Mouse (Mus musculus) forebrain, embryonic 15.5 days (tissue): Measurements from ENCODE around the gene Usp6nl. TPM values are rescaled to one million over a fixed set of nuclear protein-coding genes. Genes with fewer than 3 reads are reported as not detected.

Experiments
- ATAC-seq: fragments of 200-750 bp; cut with Nextera tagmentation; replicated peaks from 2 replicates; pipeline ENCODE4 v1.8.0; 2017; ENCODE audit warnings: mild to moderate bottlenecking, moderate TSS enrichment, moderate library complexity
- H3K27ac ChIP-seq: fragments of 300-500 bp; sonication (generic); replicated peaks from 2 replicates; pipeline ENCODE4 v1.5.1; 2015; ENCODE audit warnings: mild to moderate bottlenecking, inconsistent platforms
- H3K27me3 ChIP-seq: fragments of 300-500 bp; sonication (generic); 2 replicates; pipeline ENCODE4 v1.6.1; 2015; ENCODE audit warnings: inconsistent platforms
- H3K36me3 ChIP-seq: fragments of 300-500 bp; sonication (generic); 2 replicates; pipeline ENCODE4 v1.6.1; 2015; ENCODE audit warnings: mild to moderate bottlenecking, inconsistent platforms
- H3K4me1 ChIP-seq: fragments of 300-500 bp; sonication (generic); 2 replicates; pipeline ENCODE4 v1.6.1; 2015; ENCODE audit warnings: inconsistent platforms
- H3K4me2 ChIP-seq: fragments of 300-500 bp; sonication (generic); replicated peaks from 2 replicates; pipeline ENCODE4 v1.6.1; 2015; ENCODE audit warnings: mild to moderate bottlenecking, inconsistent platforms
- H3K4me3 ChIP-seq: fragments of 300-500 bp; sonication (generic); 2 replicates; pipeline ENCODE4 v1.5.1; 2015; ENCODE audit warnings: mild to moderate bottlenecking, inconsistent platforms
- H3K9ac ChIP-seq: fragments of 300-500 bp; sonication (generic); replicated peaks from 2 replicates; pipeline ENCODE4 v1.6.1; 2015; ENCODE audit warnings: mild to moderate bottlenecking, inconsistent platforms
- H3K9me3 ChIP-seq: fragments of 300-500 bp; sonication (generic); 2 replicates; pipeline ENCODE4 v1.6.1; 2016; ENCODE audit warnings: inconsistent platforms
- WGBS: fragments of 180-500 bp; shearing (Covaris S2); methylation state at CpG from one replicate; pipeline ENCODE4 v1.1.7; 2015; ENCODE audit warnings: mixed read lengths; 5-methylcytosine and 5-hydroxymethylcytosine counted together
- polyA plus RNA-seq: library from polyadenylated mRNA; unstranded; fragments of >200 nt; fragmentation: Nextera tagmentation; extraction: Ambion mirVana; gene quantifications from 2 replicates; pipeline ENCODE4 v1.2.1, GENCODE M21; 2015

Gene Usp6nl
- polyA plus RNA-seq, 1 experiment from 2014 or later: 7.6 TPM

DNA sequence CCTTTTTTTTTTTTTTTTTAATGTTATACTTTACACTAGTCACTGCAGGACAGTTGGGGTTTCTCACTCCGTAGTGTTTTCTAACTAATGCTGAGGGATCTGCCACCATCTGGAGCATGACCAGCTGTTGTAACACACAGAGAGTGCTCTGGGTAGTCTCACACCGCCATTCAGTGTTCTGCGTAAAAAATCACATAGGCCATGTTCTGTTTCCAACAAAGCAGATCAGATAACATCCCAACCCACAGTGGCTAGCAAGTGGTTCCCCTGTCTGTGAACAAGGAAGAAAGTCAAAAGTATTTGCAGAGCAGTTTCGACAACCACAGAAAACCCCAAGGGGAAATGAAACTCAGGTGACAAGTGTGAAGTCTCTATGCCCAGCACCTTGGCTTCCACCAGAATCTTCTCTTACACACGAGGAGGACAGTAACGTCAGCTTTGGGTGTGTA, 13.1 kb upstream of the Usp6nl start:
- no peak for ATAC-seq
- no peaks in the 10 kb centered on the region for H3K9me3 ChIP-seq
- no peak overlapping the region for H3K4me2 ChIP-seq
- H3K36me3 ChIP-seq: no peaks in the 10 kb centered on the region
- 84% methylated on average over 6 of the region's 6 CpGs for WGBS
- H3K4me1 ChIP-seq: no peaks in the 10 kb centered on the region
- H3K9ac ChIP-seq: no peak overlapping the region
- no peak overlapping the region for H3K27ac ChIP-seq
- H3K4me3 ChIP-seq: no peak overlapping the region
- no peaks in the 10 kb centered on the region for H3K27me3 ChIP-seq

- no peak for ATAC-seq
- WGBS: 93% methylated on average over 10 of the region's 10 CpGs
Observed at GRCm38 (mm10) chr2:6312764-6313163, 9.7 kb upstream of the Usp6nl start.

DNA sequence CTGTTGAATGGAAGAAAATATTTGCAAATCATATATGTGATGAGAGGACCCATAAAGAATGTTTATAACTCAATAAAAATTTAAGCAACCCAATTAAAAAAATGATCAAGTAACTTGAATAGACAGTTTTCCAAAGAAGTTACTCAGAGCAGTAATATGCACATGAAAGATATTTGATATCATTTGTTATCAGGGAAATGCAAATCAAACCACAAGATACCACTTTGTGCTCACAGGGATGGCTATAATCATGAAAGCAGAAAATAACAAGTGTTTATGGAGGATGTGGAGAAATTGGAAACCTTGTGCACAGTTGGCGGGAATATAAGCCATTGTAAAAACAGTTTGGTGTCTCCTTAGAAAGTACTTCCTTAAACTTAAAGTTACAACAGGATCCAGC, 8.7 kb upstream of the Usp6nl start:
- Histone ChIP-seq H3K4me3 (no peak overlapping the region), H3K4me1 (no peaks in the 10 kb centered on the region), H3K27ac (no peak overlapping the region), H3K36me3 (no peaks in the 10 kb centered on the region), H3K27me3 (no peaks in the 10 kb centered on the region), H3K4me2 (no peak overlapping the region), H3K9ac (no peak overlapping the region), H3K9me3 (no peaks in the 10 kb centered on the region)
- no peak for ATAC-seq
- 94% methylated on average over 1 of the region's 1 CpGs for WGBS

More at GRCm38 (mm10) chr2:6312764-6313163, 9.7 kb upstream of the Usp6nl start:
- Histone ChIP-seq H3K27ac (no peak overlapping the region), H3K9ac (no peak overlapping the region), H3K4me3 (no peak overlapping the region), H3K4me2 (no peak overlapping the region), H3K36me3 (no peaks in the 10 kb centered on the region), H3K9me3 (no peaks in the 10 kb centered on the region), H3K27me3 (no peaks in the 10 kb centered on the region), H3K4me1 (no peaks in the 10 kb centered on the region)

DNA sequence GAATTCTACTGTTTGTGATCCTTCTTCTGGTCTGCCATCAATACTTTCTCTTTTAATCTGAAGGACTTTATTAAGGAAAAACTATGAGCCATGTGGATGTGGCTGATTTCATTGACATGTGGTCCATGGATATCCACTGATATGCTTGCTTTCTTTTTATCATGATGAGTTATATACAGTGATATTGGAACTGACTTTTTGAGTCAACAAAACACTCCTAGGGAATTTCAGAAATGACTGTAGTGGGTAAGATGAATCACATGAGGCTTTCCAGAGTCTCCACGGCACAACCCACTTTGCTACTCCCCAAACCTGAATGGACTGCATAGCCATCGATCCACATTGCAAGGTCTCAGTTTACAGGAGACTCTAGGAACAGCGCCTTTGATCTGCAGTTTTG, 2.3 kb upstream of the Usp6nl start:
- Histone ChIP-seq H3K36me3 (no peaks in the 10 kb centered on the region), H3K27ac (no peak overlapping the region), H3K9ac (no peak overlapping the region), H3K4me3 (no peak overlapping the region), H3K4me1 (peaks cover 24% of the 10 kb centered on the region), H3K9me3 (no peaks in the 10 kb centered on the region), H3K27me3 (no peaks in the 10 kb centered on the region), H3K4me2 (no peak overlapping the region)
- no peak for ATAC-seq
- WGBS: 88% methylated on average over 3 of the region's 3 CpGs

- no peak for ATAC-seq
Observed at GRCm38 (mm10) chr2:6321769-6322375, 595 bp upstream of the Usp6nl start.

DNA sequence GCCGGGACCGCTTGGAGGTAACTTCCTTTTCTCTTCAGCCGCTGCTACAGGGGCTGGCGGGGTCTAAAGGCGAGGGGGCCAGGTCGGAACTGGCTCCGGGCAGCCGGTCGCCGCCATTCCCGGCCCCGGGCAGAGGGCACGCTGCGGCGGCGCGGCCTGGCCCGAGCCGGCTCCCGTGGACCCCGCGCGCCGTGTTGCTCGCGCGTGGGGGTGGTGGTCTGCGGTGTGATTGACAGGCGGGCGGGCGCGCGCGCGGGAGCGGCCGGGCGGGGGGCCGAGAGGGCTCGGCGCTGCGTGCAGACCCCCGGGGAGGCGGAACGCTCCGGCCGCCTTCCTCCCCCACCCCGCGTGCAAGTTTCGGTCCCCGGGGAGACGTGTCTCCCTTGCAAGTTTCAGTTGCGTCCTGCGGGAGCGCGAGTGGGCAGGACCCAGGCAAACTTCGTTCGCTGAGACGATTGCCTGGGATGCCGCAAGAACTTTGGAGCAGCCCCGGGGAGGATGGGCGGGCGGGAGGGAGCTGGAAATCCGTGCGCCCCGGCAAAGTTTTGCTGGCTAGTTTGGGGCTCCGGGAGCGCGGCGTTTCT, 563 bp downstream of the Usp6nl start:
- Histone ChIP-seq H3K4me1 (peaks cover 27% of the 10 kb centered on the region), H3K4me2 (peak overlapping the region; percentile 53), H3K27me3 (no peaks in the 10 kb centered on the region), H3K4me3 (peak overlapping the region; percentile 81), H3K9me3 (no peaks in the 10 kb centered on the region), H3K27ac (peak overlapping the region; percentile 94), H3K9ac (peak overlapping the region; percentile 92), H3K36me3 (no peaks in the 10 kb centered on the region)
- ATAC-seq: peak; percentile 80
- WGBS: under 1% methylated on average over 55 of the region's 70 CpGs

More at GRCm38 (mm10) chr2:6321769-6322375, 595 bp upstream of the Usp6nl start:
- WGBS: 4% methylated on average over 9 of the region's 9 CpGs
- Histone ChIP-seq H3K36me3 (no peaks in the 10 kb centered on the region), H3K27me3 (no peaks in the 10 kb centered on the region), H3K9me3 (no peaks in the 10 kb centered on the region), H3K9ac (peak overlapping the region; percentile 92), H3K27ac (peak overlapping the region; percentile 94), H3K4me2 (peak overlapping the region; percentile 53), H3K4me3 (peak overlapping the region; percentile 81), H3K4me1 (peaks cover 27% of the 10 kb centered on the region)

DNA sequence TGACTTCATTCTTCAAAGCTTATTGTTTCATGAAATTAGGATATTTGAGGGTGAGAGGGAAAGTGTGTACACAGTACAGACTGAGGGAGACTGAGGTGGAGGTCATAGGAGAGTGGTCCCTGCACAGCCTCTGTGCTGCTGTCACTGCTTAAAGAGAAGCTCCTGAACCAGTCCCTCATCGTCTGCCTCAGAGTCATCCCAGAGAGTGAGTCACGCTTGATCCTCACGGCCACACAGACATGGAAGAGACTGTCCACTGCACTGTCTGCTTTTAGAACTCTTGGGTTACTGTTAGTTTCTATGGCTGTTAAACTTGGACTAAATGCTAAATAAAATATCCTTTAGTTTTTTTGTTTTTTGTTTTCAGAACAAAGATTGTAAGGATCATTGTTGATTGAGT, 3.2 kb downstream of the Usp6nl start:
- 65% methylated on average over 3 of the region's 3 CpGs for WGBS
- Histone ChIP-seq H3K27ac (no peak overlapping the region), H3K4me1 (peaks cover 27% of the 10 kb centered on the region), H3K9me3 (no peaks in the 10 kb centered on the region), H3K9ac (no peak overlapping the region), H3K27me3 (no peaks in the 10 kb centered on the region), H3K36me3 (no peaks in the 10 kb centered on the region), H3K4me2 (no peak overlapping the region), H3K4me3 (no peak overlapping the region)
- no peak for ATAC-seq

GRCm38 (mm10) chr2:6328927-6329326, 6.5 kb downstream of the Usp6nl start:
- no peak for ATAC-seq
- Histone ChIP-seq H3K4me3 (no peak overlapping the region), H3K27me3 (no peaks in the 10 kb centered on the region), H3K9ac (no peak overlapping the region), H3K4me2 (no peak overlapping the region), H3K36me3 (no peaks in the 10 kb centered on the region), H3K27ac (no peak overlapping the region), H3K9me3 (no peaks in the 10 kb centered on the region), H3K4me1 (peaks cover 14% of the 10 kb centered on the region)
- WGBS: 81% methylated on average over 7 of the region's 7 CpGs

DNA sequence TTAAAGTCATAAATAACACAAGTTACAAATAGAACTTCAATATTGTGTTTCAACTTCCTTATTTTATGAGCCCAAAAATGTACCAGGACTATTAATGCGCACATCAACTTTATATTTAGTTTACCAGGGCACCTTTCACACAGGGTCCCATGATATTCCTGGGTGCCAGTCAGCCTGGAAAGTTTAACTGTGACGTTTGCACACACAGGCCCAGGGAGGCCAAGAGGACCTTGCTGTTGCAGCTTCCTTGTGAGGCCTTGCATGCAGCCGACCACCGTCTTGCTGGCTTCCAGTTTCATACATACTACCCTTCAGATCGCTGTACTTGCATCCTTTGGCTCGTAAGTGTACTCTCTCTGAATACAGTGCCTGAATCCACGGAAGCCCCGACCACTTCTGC, 8.3 kb downstream of the Usp6nl start:
- Histone ChIP-seq H3K36me3 (no peaks in the 10 kb centered on the region), H3K4me2 (no peak overlapping the region), H3K27me3 (no peaks in the 10 kb centered on the region), H3K4me1 (no peaks in the 10 kb centered on the region), H3K27ac (no peak overlapping the region), H3K4me3 (no peak overlapping the region), H3K9ac (no peak overlapping the region), H3K9me3 (no peaks in the 10 kb centered on the region)
- WGBS: 89% methylated on average over 8 of the region's 8 CpGs
- no peak for ATAC-seq

DNA sequence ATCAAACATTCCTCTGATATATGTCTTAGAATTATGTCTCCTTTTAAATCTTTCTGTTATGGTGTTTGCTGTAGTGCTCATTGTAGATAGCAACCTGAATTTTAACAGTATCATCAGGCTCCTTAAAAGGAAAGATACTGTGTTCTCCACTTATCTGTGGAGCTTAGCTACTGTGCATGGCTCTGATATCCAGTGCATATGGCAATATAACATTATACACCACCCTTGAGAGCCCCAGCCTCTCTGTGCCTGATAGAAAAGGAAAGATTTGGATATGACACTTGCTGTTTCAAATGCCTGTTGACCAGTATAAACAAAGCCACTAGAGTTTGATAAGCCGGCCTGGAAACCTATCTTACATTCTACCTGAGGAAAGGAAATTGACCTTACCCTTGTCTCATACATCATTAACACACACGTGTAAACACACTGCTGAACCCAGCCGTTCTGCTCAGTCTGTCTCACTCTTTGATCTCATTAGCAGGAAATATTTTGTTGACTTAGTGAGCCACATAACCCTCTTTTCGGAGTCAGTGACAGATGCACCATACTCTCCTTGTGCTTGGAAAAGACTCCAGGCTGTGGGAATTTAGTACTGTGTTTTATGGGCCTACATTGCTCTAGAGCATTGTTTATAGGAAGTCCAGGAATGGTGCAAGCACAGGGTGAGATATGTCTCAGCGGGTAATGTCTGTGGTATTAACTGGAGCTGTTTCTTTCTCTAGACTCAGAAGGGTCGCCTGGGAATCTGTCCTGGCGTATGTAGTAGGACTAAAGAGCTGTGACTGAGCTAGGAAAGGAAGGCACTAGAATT, 9.1 kb downstream of the Usp6nl start:
- WGBS: 81% methylated on average over 7 of the region's 7 CpGs
- H3K4me2 ChIP-seq: no peak overlapping the region
- no peak overlapping the region for H3K4me3 ChIP-seq
- H3K9me3 ChIP-seq: no peaks in the 10 kb centered on the region
- H3K36me3 ChIP-seq: no peaks in the 10 kb centered on the region
- H3K27me3 ChIP-seq: no peaks in the 10 kb centered on the region
- no peak overlapping the region for H3K9ac ChIP-seq
- no peak overlapping the region for H3K27ac ChIP-seq
- no peaks in the 10 kb centered on the region for H3K4me1 ChIP-seq
- ATAC-seq: no peak

GRCm38 (mm10) chr2:6333570-6333969, 11.1 kb downstream of the Usp6nl start:
- H3K9me3 ChIP-seq: no peaks in the 10 kb centered on the region
- no peaks in the 10 kb centered on the region for H3K4me1 ChIP-seq
- H3K4me3 ChIP-seq: no peak overlapping the region
- H3K9ac ChIP-seq: no peak overlapping the region
- ATAC-seq: no peak
- 67% methylated on average over 1 of the region's 1 CpGs for WGBS
- H3K27me3 ChIP-seq: no peaks in the 10 kb centered on the region
- H3K4me2 ChIP-seq: no peak overlapping the region
- H3K27ac ChIP-seq: no peak overlapping the region
- H3K36me3 ChIP-seq: no peaks in the 10 kb centered on the region

GRCm38 (mm10) chr2:6334011-6334410, 11.5 kb downstream of the Usp6nl start:
- no peak for ATAC-seq
- H3K9me3 ChIP-seq: no peaks in the 10 kb centered on the region
- no peaks in the 10 kb centered on the region for H3K4me1 ChIP-seq
- no peak overlapping the region for H3K27ac ChIP-seq
- H3K27me3 ChIP-seq: no peaks in the 10 kb centered on the region
- WGBS: 92% methylated on average over 6 of the region's 6 CpGs
- no peak overlapping the region for H3K4me3 ChIP-seq
- no peaks in the 10 kb centered on the region for H3K36me3 ChIP-seq
- no peak overlapping the region for H3K4me2 ChIP-seq
- no peak overlapping the region for H3K9ac ChIP-seq
